Mouse (Mus musculus) left cerebral cortex, adult 9 months (tissue): ENCODE measurements around the gene Tmsb15b1.
"Not testable (repeated sequence)": the region's sequence is repeated elsewhere in the genome, so short reads cannot be mapped to it uniquely, and the experiment has no call there.

Source experiments
- DNase-seq, 2 experiments: peaks; one replicate each; pipeline ENCODE4 v3.0.0; 2022; ENCODE audit warnings: low spot score in 2 of 2

The Tmsb15b1 gene

GRCm38 (mm10) chrX:136976424-136977084, at the start of gene Tmsb15b1, which contains the start of gene Tmsb15l:
Tmsb15b1 (minus strand) TSS chrX:136976874.
Tmsb15l (minus strand) TSS chrX:136976869.
- DNase-seq: peak in 1 of 2 experiments; percentile 80

DNA sequence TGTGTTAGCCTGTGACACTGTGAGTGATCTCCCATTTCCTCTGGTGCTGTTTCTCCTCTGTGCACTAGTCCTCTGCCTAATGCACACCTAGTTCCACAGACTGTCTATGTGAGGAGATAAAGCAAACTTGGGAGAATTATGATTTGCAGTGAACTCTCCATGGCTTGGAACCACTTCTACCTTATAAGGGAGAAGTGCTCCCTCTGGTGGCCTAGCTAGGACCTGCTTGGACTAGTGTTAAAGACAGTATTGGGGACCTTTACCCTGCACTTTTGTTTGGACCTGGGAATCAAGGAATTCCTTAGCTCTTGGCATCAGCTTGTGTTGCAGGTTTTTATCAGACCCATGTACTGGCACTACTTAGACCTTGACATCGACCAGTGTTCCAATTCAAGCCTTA, 42.6 kb upstream of the Tmsb15b1 start:
- DNase-seq: peak in 1 of 2 experiments; percentile 71

GRCm38 (mm10) chrX:137017668-137018067, 41.0 kb upstream of the Tmsb15b1 start:
- DNase-seq: no peak

GRCm38 (mm10) chrX:137015099-137015709, 38.5 kb upstream of the Tmsb15b1 start:
- peak in 1 of 2 experiments; percentile 65 for DNase-seq

DNA sequence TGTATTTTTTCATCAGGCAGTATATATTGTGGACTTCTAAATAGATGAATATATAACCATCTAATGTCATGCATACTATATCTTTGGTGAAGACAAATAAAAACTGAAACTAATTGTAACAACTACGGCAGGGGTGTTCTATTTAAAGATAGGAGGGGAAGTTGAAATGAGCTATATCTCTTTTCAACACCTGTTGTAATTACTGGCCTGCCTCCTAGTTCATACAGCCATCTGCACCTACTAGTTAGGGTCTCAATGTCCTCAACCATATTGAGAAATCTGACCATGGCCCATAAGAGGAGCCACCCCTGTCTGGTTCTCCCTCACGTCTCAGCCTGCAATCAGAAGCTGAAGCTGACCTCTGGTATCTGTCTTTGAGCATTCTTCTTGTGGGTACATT, 19.6 kb upstream of the Tmsb15b1 start:
- no peak for DNase-seq

DNA sequence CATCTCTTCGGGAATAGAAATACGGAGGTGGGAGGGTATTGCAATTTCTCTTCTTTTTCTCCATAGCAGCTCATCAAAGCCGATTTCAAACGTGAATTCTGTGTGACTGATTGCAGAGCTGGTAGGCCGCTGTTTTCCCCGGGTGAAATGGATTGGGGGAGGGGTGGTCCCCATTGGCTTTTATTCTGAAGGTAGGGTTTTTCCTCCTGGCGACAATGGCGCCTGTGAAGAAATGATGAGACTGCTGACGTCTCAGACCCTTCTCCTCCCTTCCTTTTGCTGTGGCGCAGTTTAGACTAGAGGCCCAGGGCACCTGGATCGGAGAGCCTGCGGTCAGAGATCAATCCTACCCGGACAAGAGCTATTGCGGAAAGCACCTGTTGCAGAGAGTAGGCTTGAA, 17.0 kb upstream of the Tmsb15b1 start:
- no peak for DNase-seq

GRCm38 (mm10) chrX:136992978-136993547, 16.4 kb upstream of the Tmsb15b1 start, which contains the start of gene Zcchc18:
Zcchc18 (plus strand) TSS chrX:136993155.
- peak; percentile 69 to 82 for DNase-seq

DNA sequence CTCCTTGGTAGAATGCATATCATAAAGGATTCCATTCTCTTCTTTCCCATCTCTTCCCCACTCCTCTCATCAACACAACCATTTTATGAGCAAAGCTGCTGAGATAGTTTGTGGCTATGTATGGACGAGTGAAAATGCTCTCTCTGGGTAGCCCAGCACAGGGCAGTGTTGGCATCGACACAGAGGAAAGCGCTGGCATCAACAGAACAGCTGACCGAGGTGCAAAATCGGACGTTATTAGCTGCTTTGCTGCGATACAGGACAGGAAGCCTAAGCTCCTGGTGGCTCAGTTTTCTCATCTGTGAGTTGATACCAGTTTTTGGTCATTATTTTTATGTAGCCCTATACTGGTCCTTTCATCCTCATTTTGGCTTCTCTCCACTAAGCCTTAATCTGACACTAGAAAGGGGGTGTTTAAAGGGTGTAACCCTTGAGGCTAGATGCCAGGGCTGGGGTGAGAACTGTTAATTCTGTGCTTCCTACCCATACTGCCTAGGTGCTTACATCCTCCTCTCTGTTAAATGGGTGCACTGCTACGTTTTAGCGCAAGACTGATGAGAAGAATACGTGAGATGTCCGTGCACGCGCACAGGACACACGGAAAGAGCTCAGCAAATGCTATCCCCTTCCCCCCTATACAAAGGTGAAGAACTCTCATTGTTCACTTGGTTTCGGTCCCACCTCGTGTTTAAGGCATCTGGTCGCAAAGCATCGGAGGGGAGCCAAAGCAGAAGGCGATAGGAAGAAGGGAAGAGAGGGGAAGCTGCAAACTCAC, 15.7 kb upstream of the Tmsb15b1 start:
- no peak for DNase-seq

GRCm38 (mm10) chrX:136991274-136991673, 14.6 kb upstream of the Tmsb15b1 start:
- no peak for DNase-seq

DNA sequence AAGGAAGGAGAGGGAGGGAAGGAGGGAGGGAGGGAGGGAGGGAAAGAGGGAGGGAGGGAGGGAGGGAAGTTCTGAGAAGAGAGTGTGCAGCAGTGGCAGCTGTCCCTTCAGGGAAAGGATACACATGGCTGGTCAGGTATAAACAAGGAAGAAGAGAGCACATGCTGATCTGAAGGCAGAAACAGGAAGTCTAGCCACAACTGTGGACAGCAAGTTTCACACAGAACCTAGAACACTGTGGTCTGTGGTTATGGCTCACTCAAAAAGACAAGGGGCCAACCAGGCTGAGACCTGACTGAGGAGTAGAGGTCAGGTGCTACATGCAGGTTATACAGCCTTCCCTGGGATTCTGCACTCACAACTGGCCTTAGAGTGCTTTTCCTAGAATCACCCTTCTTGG, 9.4 kb upstream of the Tmsb15b1 start:
- no peak for DNase-seq

DNA sequence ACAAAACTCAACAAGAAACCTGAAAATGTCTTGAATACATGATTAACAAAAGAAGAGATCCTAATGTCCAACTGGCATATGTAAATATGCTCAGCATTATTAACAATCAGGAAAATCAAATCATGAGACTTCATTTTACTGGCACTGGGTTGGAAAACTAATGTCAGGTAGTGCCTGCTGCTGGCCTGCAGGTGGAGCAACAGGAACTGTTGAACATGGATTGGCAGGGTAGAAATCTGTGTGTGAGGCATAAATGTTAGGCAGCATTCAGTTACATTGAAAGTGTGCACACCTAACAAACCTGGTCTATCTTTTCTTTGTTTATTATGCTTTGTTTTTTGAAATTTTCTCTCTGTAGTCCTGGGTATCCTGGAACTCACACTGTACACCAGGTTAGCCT, 1.9 kb upstream of the Tmsb15b1 start:
- DNase-seq: no peak

DNA sequence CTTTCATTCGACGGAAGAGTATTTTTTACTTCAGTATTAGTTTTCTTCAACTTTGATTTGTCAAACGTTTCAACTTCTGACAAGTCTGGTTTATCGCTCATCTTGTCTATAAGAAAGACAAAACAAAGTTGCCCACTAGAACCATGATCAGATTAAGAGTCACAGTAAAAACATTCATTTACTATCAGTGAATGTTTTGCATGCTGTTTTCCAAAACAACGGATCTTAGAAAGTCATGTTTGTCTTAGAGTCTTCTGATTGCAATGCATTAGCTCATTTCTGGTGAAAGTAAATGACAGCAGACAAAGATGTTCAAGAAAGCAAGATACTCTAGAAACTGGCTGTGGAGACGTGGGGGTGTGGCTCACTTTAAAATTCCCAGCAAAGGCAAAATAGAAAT, 1.3 kb downstream of the Tmsb15b1 start, which contains the start of gene Tmsb15b2:
TSS of gene Tmsb15b2 (minus strand) at position 101 of the 400 bp plus-strand sequence.
- not testable (repeated sequence) for DNase-seq

GRCm38 (mm10) chrX:136959688-136960087, 17.0 kb downstream of the Tmsb15b1 start:
- DNase-seq: no peak

DNA sequence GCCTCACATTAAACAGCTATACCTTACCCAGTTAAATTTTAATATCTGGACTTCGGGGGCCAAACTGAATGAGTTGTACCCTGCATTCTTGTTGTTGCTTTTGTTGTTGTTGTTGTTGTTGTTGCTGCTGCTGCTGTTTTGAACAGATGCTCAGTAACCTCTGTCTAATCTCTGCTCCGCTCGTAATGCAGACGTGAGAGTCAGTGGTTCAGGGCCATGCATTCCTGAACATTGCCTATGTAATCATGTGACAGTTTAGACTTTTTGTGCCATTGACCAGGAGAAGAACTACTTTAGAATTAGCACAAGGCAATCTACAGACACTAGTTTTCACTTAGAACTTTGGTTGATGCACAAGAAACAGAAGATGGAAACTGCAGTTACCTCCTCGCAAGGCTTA, 18.4 kb downstream of the Tmsb15b1 start:
- not testable (repeated sequence) for DNase-seq

- peak; percentile 58 to 93 for DNase-seq
These were observed 18.9 kb downstream of the Tmsb15b1 start for GRCm38 (mm10) chrX:136957583-136958279.

DNA sequence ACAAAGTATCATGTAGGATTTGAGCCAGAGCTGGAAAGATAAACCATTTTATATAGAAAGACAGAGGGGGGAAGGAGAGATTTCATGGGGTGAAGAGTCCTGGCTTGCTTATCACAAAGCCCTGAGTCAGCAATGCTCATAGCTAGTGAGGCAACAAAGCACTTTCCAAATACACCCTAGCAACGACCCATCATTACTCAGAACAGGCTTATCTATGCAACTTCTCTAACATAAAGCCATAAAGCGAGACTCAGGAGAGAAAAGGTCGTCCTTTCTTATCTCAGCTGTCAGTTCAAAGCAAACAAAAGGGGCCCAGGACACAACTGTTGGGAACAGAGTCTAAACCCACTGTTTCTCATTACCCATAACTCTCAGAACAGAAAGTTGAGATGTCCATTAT, 38.7 kb downstream of the Tmsb15b1 start:
- DNase-seq: no peak

- DNase-seq: no peak
These were observed 49.6 kb downstream of the Tmsb15b1 start, which contains the start of gene H2bfm for GRCm38 (mm10) chrX:136927031-136927430. H2bfm (plus strand) TSS chrX:136927325.

DNA sequence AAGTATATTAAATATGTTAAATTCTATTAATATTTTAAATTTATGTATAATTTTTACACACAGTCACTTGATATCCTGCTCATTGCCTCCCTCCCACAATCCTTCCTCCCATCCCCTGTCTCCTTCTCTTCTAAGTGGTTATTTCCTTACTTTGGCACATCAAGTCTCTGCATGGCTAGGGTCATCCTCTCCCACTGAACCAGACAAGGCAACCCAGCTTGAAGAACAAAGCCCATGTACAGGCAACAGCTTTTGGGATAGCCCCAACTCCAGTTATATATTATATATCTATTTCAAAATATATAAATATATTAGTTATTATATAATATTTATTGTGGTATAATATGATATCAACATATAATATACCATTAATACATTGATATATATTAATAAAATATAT, 50.8 kb downstream of the Tmsb15b1 start:
- DNase-seq: no peak
